Mouse (Mus musculus) cerebellum, adult 11 months (tissue): ENCODE data around the gene Elmsan1.

Experiments used
- DNase-seq: peaks from one replicate; pipeline ENCODE4 v3.0.0; 2022

Gene Elmsan1

DNA sequence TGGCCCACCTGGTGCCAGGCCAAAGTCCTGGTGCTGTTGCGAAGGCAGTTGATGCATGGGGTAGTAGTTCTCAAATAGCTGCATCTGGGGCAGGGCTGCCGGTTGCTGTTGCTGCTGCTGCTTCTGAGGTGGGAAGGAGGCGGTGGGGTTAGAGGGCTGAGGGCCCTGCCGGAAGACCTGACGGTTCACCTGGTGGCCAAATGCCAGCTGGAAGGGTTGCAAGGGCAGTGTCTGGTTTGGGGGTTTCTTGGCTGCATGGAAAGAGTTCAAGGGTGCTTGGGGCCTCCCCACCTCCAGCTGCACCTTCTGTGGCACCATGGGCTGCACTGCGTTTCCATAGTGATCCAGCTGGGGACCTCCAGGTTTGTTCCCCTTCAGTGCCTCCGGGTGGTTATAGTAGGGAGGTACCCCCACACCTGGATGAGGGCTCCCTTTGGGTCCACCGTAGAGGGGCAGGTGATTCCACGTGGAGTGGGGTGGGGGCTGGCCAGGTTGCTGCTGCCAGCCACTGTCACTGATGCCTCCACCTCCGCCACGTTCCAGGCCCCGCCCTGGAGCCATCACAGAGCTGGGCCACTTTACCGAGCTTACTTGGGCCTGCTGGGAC lies 45.3 kb downstream of the Elmsan1 start:
- no peak for DNase-seq

DNA sequence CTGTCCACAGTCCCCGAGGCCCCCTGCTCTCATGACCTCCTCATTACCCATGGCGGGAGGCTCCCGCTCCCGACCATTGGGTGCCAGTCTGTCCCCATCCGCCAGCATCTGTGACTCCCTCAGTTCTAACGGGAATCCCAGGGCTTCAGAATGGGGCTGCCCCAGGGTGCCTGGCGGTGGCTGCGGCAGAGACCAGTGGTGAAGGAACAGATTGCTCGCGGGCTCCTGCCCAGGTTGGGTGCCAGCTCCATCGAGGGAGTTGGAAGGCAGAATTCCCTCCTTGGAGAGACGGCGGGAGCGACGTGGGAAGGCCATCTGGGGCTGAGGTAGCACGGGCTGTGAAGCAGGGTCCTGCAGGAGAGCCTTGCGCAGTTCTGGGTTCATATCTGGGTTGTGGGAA lies 45.8 kb downstream of the Elmsan1 start:
- DNase-seq = peak; percentile 60

DNA sequence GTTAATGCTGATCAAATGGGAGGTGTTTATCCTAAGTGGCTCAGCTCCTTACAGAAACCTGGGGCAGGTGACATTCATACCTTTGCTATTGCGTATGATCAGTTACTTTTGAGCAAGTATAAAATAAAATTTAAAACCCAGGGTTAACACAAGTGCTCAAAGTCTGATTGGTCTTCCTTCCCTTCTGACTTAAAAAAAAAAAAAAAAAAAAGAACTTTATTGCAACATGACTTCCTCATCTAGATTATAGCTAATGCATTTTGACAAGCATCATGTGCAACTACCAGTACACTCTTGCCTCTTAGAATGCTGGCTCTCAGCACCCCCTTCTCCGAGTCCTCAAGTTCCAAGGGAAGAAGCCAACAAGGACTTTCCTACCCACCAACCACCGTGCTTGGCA lies 46.5 kb downstream of the Elmsan1 start:
- no peak for DNase-seq

DNA sequence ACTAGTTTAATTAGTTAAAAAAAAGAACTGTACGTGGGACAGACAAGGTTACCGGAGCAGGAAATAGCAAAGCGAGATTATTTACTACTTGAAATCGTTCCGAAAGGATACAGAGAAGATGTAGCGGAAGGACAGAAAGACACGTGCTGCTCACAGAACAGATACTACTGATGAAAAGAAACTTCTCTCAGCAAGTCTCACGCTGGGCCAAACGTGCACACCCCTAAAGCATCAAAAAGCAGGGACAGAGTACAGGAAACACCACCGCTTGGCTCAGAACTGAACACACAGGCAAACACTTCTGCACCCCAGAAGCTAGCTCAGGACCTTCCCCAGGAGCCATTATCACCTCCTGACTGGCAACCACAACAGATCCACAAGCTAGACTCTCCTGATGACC lies 48.1 kb downstream of the Elmsan1 start:
- no peak for DNase-seq

DNA sequence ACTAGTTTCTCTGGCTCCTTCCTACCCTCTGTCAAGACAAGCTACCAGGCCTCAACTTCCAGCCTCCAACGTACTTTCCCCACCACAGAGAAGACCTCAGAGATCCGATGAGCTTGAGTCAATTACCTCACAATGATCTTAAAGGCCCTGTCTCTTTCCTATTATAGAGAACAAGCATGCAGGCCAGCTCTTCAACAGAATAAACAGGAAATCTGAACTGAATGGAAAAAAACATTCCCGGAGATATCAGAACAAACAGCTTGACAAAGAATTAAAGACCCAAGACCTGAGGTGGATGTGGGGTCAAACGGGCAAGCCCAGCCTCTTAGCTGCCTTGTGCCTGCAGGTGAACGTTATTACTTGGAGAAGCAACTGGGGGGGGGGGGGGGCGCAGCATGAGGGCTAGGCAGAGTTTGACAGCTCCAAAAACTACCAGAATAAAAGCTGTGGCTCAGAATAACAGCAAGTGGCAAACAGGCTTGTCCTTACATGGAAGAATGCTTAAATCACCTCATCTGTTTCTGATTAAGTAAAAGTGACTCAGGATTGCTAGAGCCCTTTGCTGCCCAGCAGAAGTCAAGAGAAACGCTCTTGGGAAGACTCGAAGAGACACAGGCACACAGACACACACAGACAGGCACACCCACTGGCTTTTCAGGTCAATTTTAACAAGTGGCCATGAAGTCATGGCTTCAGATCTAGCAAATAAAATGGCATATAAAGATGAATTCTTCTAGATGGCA lies 52.9 kb downstream of the Elmsan1 start:
- DNase-seq = no peak

DNA sequence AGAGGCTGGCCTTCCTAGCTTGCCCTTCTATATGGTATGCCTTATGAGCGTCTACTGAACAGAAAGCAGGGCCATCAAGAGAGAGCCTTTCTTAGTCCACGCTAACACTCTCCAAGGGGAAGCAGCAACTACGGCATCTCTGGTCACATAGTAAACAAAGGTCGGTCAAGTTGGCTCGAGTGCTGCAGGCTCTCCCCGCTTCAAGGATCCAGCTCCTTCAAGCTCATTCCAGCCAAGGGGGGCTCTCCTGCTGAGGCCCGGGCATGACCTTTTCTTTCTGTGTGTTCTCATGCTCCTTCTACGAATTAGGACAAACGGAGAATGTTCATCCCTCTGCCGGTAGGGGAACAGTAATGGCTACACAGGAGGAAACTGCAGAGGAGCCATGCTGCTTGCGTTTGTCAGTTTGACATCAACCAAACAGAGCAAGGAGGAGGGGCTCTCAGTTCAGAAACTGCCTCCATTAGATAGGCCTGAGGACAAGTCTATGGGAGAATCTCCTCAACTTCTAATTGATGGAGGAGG lies 55.0 kb downstream of the Elmsan1 start:
- DNase-seq = no peak

DNA sequence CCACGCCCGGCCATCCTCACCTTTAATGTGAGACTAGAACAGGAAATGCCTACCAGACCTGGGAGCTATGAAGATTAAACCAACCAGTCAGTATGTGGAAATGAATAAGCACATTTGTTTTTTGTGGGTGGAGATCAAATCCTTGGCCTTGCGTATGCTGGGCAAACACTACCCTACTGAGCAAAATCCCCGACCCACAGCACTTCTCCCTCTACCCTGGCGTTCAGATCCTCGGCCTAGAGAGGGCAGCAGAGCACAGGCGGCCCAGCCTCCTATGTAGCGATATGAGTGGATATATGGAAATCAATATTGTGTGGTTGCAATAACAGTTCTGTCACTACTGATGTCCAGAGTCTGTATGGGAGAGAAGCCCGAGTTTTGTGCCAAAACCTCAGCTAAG lies 55.5 kb downstream of the Elmsan1 start:
- DNase-seq = no peak

DNA sequence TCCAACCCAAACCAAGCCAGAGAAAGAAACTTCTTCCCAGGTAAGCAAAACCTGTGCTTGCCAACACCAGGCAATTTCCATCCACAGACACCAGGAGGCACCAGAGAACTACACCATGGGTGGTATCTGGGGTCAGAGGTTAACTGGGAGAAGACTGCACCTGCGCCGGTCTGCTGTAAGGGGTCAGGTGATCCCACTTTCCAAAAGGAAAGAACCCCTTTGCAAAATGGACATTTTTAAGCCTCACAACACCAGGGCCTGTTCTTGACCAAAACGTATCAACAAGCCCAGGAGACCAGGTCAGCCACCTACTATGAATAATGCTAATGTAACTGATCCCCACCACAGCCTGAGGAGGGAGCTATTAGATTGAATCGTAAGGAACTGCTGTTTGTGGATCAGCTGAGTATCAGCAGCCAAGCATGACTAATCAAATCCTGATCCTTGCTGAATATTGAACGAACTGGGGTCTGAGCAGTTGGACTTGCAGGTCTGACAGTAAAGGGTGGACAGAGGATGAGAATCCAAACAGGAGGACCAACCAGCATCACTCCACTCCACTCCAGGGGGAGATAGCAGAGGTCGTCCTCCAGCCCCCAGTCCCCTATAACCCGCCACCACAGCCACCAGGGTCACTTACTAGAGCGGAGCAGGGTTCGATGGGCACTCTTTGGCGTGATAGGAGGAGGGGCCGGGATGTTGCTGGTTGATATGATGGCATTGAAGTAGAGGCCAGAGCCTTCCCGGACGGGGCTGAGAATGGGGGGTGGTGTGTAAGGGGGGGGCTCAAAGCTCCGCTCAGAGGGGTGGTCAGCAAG lies 56.9 kb downstream of the Elmsan1 start:
- no peak for DNase-seq

DNA sequence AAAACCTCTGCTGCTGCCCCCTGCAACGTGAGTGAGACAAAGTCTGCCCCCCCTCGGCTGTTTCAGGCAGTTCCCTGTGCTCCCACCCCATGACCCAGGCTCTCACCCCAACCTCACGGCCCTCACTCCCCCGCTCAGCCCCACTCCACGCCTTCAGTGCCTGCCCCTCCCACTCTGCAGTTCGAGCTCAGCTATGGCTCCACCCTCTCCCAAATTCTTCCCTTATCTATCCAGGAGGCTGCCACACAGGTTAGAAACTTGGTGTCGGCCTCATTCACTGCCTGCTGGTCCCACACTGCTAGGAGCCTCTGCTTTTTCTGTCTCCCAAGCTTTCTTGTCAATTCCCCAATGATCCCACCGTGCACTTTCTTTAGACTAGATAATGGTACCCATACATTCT lies 57.6 kb downstream of the Elmsan1 start:
- DNase-seq = no peak

DNA sequence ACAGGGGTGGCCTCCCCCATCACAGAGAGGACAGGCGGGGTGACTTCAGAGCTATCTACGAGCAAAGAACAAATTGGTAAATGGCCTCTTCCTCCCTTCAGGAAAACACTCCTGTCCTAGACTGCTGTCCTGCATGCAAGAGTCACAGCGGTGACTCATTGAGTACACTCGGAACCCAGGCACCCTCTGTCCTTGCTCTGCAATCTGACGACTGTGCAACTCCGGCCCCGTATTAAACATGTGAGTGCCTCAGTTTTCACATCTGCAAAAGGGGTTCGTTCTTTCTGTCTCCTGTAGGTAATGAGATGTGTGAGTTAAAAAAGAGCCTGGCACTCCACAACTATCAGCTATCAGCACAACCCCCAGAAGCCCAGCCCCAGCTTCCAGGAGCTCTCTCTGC lies 58.2 kb downstream of the Elmsan1 start:
- no peak for DNase-seq

DNA sequence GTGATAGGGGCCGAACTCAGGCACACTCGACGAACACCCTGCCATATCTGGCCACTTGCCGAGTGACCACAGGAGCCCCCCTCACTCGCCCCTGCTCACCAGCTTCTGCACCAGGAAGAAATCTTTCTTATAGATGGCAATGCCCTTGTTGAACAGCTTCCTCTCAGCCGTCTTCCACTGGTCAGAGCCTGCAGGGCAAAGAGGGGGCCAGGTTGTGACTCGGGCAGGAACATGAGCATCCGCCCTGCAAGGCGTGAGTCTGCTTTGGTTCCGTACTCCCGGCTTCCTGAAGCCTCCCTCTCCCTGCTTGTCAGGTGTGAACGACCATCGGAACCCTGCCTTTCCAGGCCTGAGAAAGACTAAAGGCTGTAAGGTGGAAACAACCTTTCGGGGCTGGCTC lies 60.5 kb downstream of the Elmsan1 start:
- no peak for DNase-seq

DNA sequence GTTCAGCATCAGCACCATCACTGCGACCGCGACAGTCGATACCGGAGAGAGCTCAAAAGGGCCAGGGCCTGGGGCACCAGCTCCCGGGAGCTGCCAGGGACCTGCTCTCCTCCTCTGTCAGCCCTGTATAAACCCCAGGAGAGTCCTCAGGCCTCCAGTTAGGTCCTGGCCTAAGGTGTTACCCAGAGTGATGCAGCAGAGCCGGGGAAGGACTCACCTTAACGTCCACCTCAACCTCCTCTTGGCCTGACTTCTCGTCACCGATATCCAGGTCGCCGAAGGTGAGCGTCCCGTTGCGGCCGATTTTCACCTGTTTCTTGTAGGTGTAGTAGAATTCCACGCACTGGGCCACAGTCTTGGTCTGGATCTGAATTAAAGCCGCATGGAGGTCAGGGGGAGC lies 62.5 kb downstream of the Elmsan1 start:
- DNase-seq = no peak

DNA sequence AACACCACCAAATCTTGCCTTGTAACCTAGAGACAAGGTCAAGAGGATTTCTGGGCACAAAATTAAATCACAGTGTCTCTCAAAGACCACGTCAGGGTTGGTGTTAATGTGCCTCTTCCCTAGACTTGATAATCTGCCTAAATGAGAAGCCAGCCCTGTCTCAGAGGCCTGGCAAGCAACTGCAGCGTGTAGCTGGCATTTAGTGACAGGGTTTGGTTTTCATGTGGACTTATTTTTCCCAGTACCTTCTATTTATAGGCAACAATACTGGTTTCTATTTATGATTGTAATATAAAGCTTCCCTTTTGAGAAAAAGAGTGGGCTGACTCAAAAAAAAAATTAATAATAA lies 63.2 kb downstream of the Elmsan1 start:
- peak; percentile 35 for DNase-seq

DNA sequence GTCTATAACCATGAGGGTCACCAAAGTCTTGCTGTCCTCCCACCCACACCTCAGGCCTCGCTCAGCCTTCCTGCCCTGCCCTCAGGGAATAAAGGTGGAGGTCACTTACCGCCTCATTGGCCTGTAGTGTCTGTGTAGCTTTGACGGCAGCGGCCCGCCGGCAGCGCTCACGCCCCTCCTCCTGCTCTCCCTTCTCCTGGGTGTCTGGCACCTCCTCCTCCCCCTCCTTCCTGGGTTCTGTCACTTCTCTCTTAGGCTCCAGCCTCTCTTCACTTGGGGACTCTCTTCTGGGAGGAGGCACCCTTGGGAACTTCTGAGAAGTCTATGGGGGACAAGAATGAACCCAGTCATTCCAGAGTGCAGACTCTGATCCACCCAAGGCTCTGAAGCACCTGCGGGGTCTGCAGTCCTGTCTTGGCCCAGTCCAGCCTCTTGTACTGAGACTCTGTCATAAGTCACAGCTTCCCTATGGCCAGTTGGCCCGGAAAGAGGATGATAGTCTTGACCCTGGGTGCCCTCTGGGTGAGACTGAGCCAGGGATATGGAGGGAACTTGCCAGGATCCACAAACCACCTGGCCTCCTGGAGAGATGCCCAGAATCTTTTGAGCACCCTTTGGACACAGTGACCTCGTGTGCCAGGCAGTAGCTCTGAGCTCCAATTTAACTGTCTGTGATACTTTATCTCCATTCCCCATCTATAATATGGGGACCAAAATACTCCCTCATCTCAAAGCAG lies 63.7 kb downstream of the Elmsan1 start:
- peak; percentile 91 for DNase-seq

DNA sequence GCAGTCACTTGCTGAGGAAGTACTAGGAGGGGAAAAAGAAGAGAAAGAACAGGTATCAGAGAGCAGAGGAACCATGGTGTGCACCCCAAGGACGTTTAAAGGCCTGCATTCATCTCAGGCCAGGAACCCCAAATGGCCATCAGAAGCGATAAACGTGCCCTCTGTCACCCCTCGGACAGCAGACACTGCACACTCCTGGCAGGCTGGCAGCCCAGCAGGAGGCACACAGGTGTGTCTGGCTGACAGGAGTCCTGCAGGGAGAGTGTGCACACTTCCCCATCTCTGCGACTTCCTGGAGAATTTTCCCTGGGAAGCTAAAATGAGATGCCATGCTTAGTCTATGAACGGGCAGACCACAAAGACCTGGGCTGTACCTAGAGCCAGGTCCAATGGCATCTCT lies 65.3 kb downstream of the Elmsan1 start:
- no peak for DNase-seq

DNA sequence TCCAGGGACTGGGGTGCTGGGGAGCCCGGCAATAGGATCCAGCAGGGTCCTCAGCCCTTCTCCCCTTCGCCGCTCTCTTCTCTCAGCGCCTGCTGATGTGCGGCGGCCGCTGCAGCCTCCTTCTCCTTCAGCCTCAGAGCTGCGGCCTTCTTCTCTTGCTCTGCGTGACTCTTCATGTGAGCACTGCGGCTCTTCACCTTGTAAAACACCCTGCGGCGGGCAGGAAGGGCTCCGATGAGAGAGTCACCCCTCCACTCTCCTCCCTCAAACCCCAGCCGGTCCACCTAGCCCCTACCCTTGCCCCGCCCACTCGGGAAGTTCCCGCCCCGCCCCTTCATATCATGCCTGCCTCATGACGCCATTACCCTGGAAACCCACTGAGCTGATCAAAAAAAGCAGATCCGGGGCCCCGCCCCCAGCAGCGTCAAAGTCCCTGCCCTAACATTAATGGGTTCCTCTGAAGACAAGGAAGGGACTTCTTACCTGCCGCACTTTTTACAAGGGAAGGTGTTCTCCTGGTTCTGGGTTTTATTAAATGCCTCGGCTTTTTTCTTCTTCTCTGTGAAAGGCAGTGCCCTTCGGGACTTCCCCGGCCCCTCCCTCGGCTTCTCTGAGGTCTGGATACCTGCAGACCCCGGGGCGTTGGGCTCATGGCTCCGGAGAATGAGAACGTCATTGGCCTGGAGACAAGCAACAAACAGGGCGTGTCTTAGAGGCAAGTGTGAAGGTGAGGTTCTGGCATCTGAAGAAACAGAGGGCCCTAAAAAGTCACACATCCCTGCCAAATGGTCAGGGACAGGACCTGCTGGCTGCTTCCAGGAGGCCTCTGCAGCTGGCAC lies 66.1 kb downstream of the Elmsan1 start:
- peak; percentile 18 for DNase-seq

DNA sequence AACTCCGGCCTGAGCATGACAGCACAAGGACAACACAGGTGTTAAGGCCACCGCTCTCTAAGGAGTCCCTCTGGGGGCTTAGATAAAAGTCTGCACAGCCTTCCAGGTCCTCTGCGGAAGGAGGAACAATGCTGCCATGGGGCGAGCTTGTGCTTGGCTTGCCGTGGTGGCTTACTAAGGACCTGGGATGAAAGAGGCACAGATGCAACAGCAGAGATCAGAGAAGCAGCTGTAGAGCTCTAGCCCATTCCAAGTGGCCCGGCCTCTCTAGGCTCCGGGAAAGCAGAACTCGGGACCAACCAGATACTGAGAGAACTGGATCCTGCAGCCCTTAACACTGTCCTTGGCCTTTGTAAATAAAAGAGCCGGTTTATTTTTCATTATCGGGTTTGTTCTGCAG lies 66.8 kb downstream of the Elmsan1 start:
- no peak for DNase-seq

DNA sequence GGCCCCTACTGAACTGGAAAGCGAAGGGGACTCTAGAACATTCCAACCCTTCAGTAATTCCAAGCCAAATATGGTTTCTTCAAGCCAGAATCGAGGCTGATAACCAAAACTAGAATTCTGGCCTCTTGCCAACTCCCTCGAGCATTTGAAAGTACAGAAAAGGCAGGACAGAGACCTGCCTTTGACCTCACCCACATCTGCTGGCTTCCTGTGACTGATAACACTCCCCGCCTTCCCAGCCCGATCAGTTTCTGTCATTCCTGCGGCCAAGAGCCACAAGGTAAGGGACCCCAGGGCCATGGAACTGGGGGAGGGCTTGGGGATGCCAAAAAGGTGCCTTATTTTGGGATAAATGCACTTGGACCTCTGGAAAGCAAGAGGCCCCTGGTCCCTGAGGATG lies 67.7 kb downstream of the Elmsan1 start:
- no peak for DNase-seq

DNA sequence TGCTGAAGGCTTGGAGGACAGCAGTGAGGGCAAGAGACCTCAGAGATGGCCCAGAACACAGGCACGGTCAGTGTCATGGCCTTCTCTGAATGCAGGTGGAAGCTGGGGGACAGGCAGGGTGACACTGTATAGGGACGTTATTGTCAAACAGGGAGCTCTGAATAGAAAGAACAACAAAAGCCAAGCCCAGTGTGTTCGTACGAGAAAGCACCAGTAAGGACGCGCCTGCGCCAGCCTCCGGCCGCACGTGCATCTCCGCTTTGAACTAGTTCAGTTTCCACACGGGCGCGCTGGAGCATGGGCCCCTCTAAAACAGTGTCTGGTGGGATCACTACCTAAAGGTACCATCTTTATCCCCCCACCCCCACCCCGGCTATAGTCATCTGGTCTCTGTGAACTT lies 68.7 kb downstream of the Elmsan1 start:
- DNase-seq = no peak

DNA sequence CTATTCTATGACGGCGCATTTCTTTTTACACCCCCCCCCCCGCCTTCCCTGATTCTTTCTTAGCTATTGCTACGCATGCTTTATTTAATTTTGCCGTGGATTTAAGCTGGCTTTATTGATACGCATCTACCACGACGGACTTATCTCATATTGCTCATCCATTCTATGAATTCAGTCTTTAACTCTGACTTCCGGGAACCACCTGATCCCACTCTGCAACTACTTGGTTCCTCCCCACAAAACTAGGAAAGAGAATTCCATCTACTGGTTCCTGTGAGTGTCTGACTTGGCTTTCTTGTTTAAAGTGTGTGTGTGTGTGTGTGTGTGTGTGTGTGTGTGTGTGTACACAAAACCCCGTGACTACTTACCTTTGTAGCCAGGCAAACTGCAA lies 70.1 kb downstream of the Elmsan1 start:
- DNase-seq = no peak

DNA sequence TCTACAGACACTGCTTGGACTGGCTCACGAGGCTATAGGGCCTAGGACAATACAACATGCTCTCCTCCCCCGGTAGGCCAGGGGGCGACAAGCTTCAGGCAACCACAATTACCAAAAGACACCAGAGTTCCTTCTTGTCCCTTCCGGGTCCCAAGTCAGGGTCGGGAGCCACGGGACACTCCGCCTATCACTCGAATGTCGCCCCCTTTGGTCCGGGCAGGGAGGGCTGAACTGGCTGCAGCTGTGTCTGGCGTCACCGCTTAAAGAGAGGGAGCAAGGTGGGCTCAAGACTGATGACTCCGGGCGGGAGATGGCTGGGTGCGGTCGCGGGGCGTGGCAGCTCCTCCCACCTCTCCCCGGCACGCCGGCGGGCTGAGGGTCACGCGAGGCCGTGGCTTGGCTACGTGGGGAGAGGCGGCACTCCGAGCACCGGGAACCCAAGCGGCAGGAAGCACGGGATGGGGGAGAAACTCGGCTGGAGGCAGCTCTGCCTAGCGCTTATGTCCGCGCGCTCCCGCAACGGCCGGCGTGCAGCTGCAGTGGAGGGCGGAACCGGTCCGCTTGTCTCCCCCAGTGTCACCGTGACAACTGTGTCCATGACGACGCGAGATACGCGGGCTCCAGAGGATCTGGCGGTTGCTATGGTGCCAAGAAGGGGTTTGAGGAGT lies 70.6 kb downstream of the Elmsan1 start, which contains the start of gene Pnma1:
Pnma1 (minus strand) TSS at position 536 of the 668 bp plus-strand sequence.
- DNase-seq = no peak
